Mouse (Mus musculus) intestine, embryonic 15.5 days (tissue): ENCODE results near the gene Olfr642. TPM values are rescaled to one million over a fixed set of nuclear protein-coding genes. Genes with fewer than 3 reads are reported as not detected.

Experiments used
- ATAC-seq: fragments of 200-750 bp; cut with Nextera tagmentation; 2 replicates; pipeline ENCODE4 v1.8.0; 2017; ENCODE audit warnings: moderate TSS enrichment, moderate library complexity
- H3K27ac ChIP-seq: fragments of 300-500 bp; sonication (generic); 2 replicates; pipeline ENCODE4 v1.5.1; 2015; ENCODE audit warnings: mild to moderate bottlenecking, inconsistent platforms
- H3K27me3 ChIP-seq: fragments of 300-500 bp; sonication (generic); replicated peaks from 2 replicates; pipeline ENCODE4 v1.6.1; 2015; ENCODE audit warnings: inconsistent platforms
- H3K36me3 ChIP-seq: fragments of 300-500 bp; sonication (generic); 2 replicates; pipeline ENCODE4 v1.6.1; 2015; ENCODE audit warnings: inconsistent platforms
- H3K4me1 ChIP-seq: fragments of 300-500 bp; sonication (generic); replicated peaks from 2 replicates; pipeline ENCODE4 v1.6.1; 2015; ENCODE audit warnings: inconsistent platforms
- H3K4me2 ChIP-seq: fragments of 300-500 bp; sonication (generic); replicated peaks from 2 replicates; pipeline ENCODE4 v1.6.1; 2015; ENCODE audit warnings: mild to moderate bottlenecking, inconsistent platforms
- H3K4me3 ChIP-seq: fragments of 300-500 bp; sonication (generic); replicated peaks from 2 replicates; pipeline ENCODE4 v1.5.1; 2015; ENCODE audit warnings: inconsistent platforms
- H3K9ac ChIP-seq: fragments of 300-500 bp; sonication (generic); 2 replicates; pipeline ENCODE4 v1.6.1; 2015; ENCODE audit warnings: inconsistent platforms
- H3K9me3 ChIP-seq: fragments of 300-500 bp; sonication (generic); 2 replicates; pipeline ENCODE4 v1.6.1; 2016; ENCODE audit warnings: inconsistent platforms
- polyA plus RNA-seq: library from polyadenylated mRNA; unstranded; fragments of >200 nt; fragmentation: Nextera tagmentation; extraction: Ambion mirVana; gene quantifications from 2 replicates; pipeline ENCODE4 v1.2.1, GENCODE M21; 2015

Olfr642 gene
- polyA plus RNA-seq, 1 experiment from 2014 or later: not detected

DNA sequence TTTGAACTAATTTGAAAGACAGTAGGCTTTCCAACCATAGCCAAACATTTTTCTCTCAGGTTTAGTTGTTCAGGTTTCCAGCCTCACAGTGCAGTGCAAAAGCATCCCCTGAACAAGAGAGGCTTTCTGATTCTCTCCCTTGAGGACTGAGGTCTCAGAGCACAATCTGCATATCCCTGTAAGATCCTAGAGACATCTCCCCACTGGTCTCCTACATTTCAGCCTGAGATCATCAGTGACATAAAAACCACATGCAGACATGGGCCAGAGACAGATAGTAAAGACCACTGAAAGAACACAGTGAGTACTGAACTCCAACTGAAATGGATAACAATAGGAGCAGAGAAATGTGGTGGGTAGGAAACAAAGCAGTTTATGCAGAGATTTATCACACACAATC lies 54.0 kb downstream of the Olfr642 start, which contains the start of gene Olfr638:
Gene Olfr638, plus strand, starts transcription at position 301 of the 400 bp plus-strand sequence.
- H3K36me3 ChIP-seq: no peaks in the 10 kb centered on the region
- H3K4me3 ChIP-seq: no peak within 1 kb of the TSS
- H3K4me2 ChIP-seq: no peak within 1 kb of the TSS
- H3K9ac ChIP-seq: no peak within 1 kb of the TSS
- no peaks in the 10 kb centered on the region for H3K27me3 ChIP-seq
- no peaks in the 10 kb centered on the region for H3K4me1 ChIP-seq
- ATAC-seq: no peak
- H3K9me3 ChIP-seq: no peaks in the 10 kb centered on the region
- H3K27ac ChIP-seq: no peak within 1 kb of the TSS

Other genes with a start within 250 kb of the Olfr642 start
- gene Hbb-bt, start 238.7 kb downstream of the Olfr642 start, polyA plus RNA-seq: 2,721 and 2,775 TPM in 2 replicates
- 7,434 and 7,479 TPM in 2 replicates for gene Hbb-bs, start 224.6 kb downstream of the Olfr642 start, polyA plus RNA-seq
- not detected in 2 replicates for gene Hbb-bh2, start 212.1 kb downstream of the Olfr642 start, polyA plus RNA-seq
- gene Hbb-bh1, start 209.5 kb downstream of the Olfr642 start, polyA plus RNA-seq: 2.0 and 2.2 TPM in 2 replicates
- 165 and 266 TPM in 2 replicates for gene Hbb-y, start 199.4 kb downstream of the Olfr642 start, polyA plus RNA-seq
- not detected in 2 replicates for gene Olfr66, start 166.4 kb downstream of the Olfr642 start, polyA plus RNA-seq
- not detected in 2 replicates for gene Olfr64, start 158.2 kb downstream of the Olfr642 start, polyA plus RNA-seq
- not detected in 2 replicates for gene Olfr65, start 149.2 kb downstream of the Olfr642 start, polyA plus RNA-seq
- not detected in 2 replicates for gene Olfr631, start 123.8 kb downstream of the Olfr642 start, polyA plus RNA-seq
- not detected in 2 replicates for gene Olfr632, start 118.3 kb downstream of the Olfr642 start, polyA plus RNA-seq
- gene Olfr633, start 108.2 kb downstream of the Olfr642 start, polyA plus RNA-seq: not detected in 2 replicates
- gene Olfr635, start 81.5 kb downstream of the Olfr642 start, polyA plus RNA-seq: 0.01 TPM in 1 of 2 replicates, not detected in the other
- not detected in 2 replicates for gene Olfr638, start 53.9 kb downstream of the Olfr642 start, polyA plus RNA-seq
- not detected in 2 replicates for gene Olfr639, start 35.4 kb downstream of the Olfr642 start, polyA plus RNA-seq
- gene Olfr640, start 27.1 kb downstream of the Olfr642 start, polyA plus RNA-seq: not detected in 2 replicates
- gene Olfr641, start 17.2 kb downstream of the Olfr642 start, polyA plus RNA-seq: not detected in 2 replicates
- not detected in 2 replicates for gene 4930516K23Rik, start 8.8 kb upstream of the Olfr642 start, polyA plus RNA-seq
- gene Olfr644, start 19.2 kb upstream of the Olfr642 start, polyA plus RNA-seq: not detected in 2 replicates
- gene Olfr645, start 32.8 kb upstream of the Olfr642 start, polyA plus RNA-seq: not detected in 2 replicates
- gene Olfr646, start 52.2 kb upstream of the Olfr642 start, polyA plus RNA-seq: not detected in 2 replicates
- not detected in 2 replicates for gene Ubqln5, start 77.2 kb upstream of the Olfr642 start, polyA plus RNA-seq
- gene Olfr643, start 84.7 kb upstream of the Olfr642 start, polyA plus RNA-seq: not detected in 2 replicates
- gene Ubqln3, start 90.6 kb upstream of the Olfr642 start, polyA plus RNA-seq: not detected in 2 replicates
- gene Ubqlnl, start 97.9 kb upstream of the Olfr642 start, polyA plus RNA-seq: not detected in 2 replicates
- not detected in 2 replicates for gene Olfm5, start 112.2 kb upstream of the Olfr642 start, polyA plus RNA-seq
- 0.14 and 0.21 TPM in 2 replicates for gene Olfr648, start 130.7 kb upstream of the Olfr642 start, polyA plus RNA-seq
- gene Olfr649, start 143.3 kb upstream of the Olfr642 start, polyA plus RNA-seq: not detected in 2 replicates
- gene Trim6, start 166.1 kb upstream of the Olfr642 start, polyA plus RNA-seq: 0.98 and 1.2 TPM in 2 replicates
- gene Trim34a, start 191.8 kb upstream of the Olfr642 start, polyA plus RNA-seq: 1.6 and 2.2 TPM in 2 replicates
- 0.29 and 0.58 TPM in 2 replicates for gene Trim5, start 235.4 kb upstream of the Olfr642 start, polyA plus RNA-seq